Mouse (Mus musculus): ENCODE data around the gene Mterf1a. TPM values are rescaled to one million over a fixed set of nuclear protein-coding genes. Genes with fewer than 3 reads are reported as not detected.
A peak's percentile ranks its signal among the peaks of the same experiment; 100 is the strongest.
"Not testable (repeated sequence)": the region's sequence is repeated elsewhere in the genome, so short reads cannot be mapped to it uniquely, and the experiment has no call there.

Gene Mterf1a
- polyA plus RNA-seq, 1 experiment from 2014 or later, result 10.3 TPM

GRCm38 (mm10) chr5:3886862-3887261 lies 6.9 kb downstream of the Mterf1a start:
- H3K9me3 ChIP-seq (ENCODE audit: control insufficient read depth, low read length); H3K4me3 ChIP-seq (ENCODE audit: low read depth, low read length); H3K36me3 ChIP-seq (ENCODE audit: control insufficient read depth, insufficient read depth, low read length); H3K4me2 ChIP-seq (ENCODE audit: low read depth); H3K27me3 ChIP-seq (ENCODE audit: control insufficient read depth, insufficient read depth, low read length); DNase-seq (ENCODE audit: low spot score); H3K27ac ChIP-seq (ENCODE audit: low read depth, low read length); H3K4me1 ChIP-seq (ENCODE audit: control insufficient read depth, insufficient read depth, low read length); ATAC-seq (ENCODE audit: insufficient read depth, low FRiP score, low TSS enrichment); H3K9ac ChIP-seq (ENCODE audit: low read length): not testable (repeated sequence)
- 86% methylated on average over 7 of the region's 7 CpGs for WGBS

- Histone ChIP-seq H3K36me3 (ENCODE audit: control insufficient read depth, insufficient read depth, low read length) (no peaks in the 10 kb centered on the region), H3K9ac (ENCODE audit: low read length) (no peak overlapping the region), H3K4me3 (ENCODE audit: low read depth, low read length) (no peak overlapping the region), H3K27ac (ENCODE audit: low read depth, low read length) (no peak overlapping the region), H3K9me3 (ENCODE audit: control insufficient read depth, low read length) (no peaks in the 10 kb centered on the region), H3K27me3 (ENCODE audit: control insufficient read depth, insufficient read depth, low read length) (no peaks in the 10 kb centered on the region), H3K4me1 (ENCODE audit: control insufficient read depth, insufficient read depth, low read length) (no peaks in the 10 kb centered on the region), H3K4me2 (ENCODE audit: low read depth) (no peak overlapping the region)
- ATAC-seq (ENCODE audit: insufficient read depth, low FRiP score, low TSS enrichment) (no peak), DNase-seq (ENCODE audit: low spot score) (no peak)
- 83% methylated on average over 3 of the region's 3 CpGs for WGBS
These were observed 20.2 kb downstream of the Mterf1a start for GRCm38 (mm10) chr5:3873485-3873884.

- no peak overlapping the region for H3K27ac ChIP-seq (ENCODE audit: low read depth, low read length)
- DNase-seq (ENCODE audit: low spot score) (no peak), ATAC-seq (ENCODE audit: insufficient read depth, low FRiP score, low TSS enrichment) (no peak)
- H3K9me3 ChIP-seq (ENCODE audit: control insufficient read depth, low read length), result no peaks in the 10 kb centered on the region
- no peaks in the 10 kb centered on the region for H3K4me1 ChIP-seq (ENCODE audit: control insufficient read depth, insufficient read depth, low read length)
- no peak overlapping the region for H3K9ac ChIP-seq (ENCODE audit: low read length)
- H3K4me3 ChIP-seq (ENCODE audit: low read depth, low read length), result no peak overlapping the region
- no peaks in the 10 kb centered on the region for H3K27me3 ChIP-seq (ENCODE audit: control insufficient read depth, insufficient read depth, low read length)
- 20% methylated on average over 1 of the region's 1 CpGs for WGBS
- no peaks in the 10 kb centered on the region for H3K36me3 ChIP-seq (ENCODE audit: control insufficient read depth, insufficient read depth, low read length)
- H3K4me2 ChIP-seq (ENCODE audit: low read depth), result no peak overlapping the region
These were observed 21.4 kb downstream of the Mterf1a start for GRCm38 (mm10) chr5:3872348-3872747.

GRCm38 (mm10) chr5:3870161-3870560 lies 23.6 kb downstream of the Mterf1a start:
- no peak for DNase-seq (ENCODE audit: low spot score)
- no peaks in the 10 kb centered on the region for H3K36me3 ChIP-seq (ENCODE audit: control insufficient read depth, insufficient read depth, low read length)
- no peak for ATAC-seq (ENCODE audit: insufficient read depth, low FRiP score, low TSS enrichment)
- no peaks in the 10 kb centered on the region for H3K4me1 ChIP-seq (ENCODE audit: control insufficient read depth, insufficient read depth, low read length)
- H3K27me3 ChIP-seq (ENCODE audit: control insufficient read depth, insufficient read depth, low read length), result no peaks in the 10 kb centered on the region
- no peaks in the 10 kb centered on the region for H3K9me3 ChIP-seq (ENCODE audit: control insufficient read depth, low read length)
- WGBS, result 80% methylated on average over 4 of the region's 4 CpGs
- H3K4me2 ChIP-seq (ENCODE audit: low read depth), result no peak overlapping the region
- no peak overlapping the region for H3K9ac ChIP-seq (ENCODE audit: low read length)
- H3K4me3 ChIP-seq (ENCODE audit: low read depth, low read length), result no peak overlapping the region
- no peak overlapping the region for H3K27ac ChIP-seq (ENCODE audit: low read depth, low read length)

- Histone ChIP-seq H3K9ac (ENCODE audit: low read length) (peak within 1 kb of the TSS; percentile 50), H3K4me1 (ENCODE audit: control insufficient read depth, insufficient read depth, low read length) (no peaks in the 10 kb centered on the region), H3K9me3 (ENCODE audit: control insufficient read depth, low read length) (no peaks in the 10 kb centered on the region), H3K27me3 (ENCODE audit: control insufficient read depth, insufficient read depth, low read length) (no peaks in the 10 kb centered on the region), H3K4me2 (ENCODE audit: low read depth) (peak within 1 kb of the TSS; percentile 54), H3K4me3 (ENCODE audit: low read depth, low read length) (peak within 1 kb of the TSS; percentile 31), H3K36me3 (ENCODE audit: control insufficient read depth, insufficient read depth, low read length) (no peaks in the 10 kb centered on the region), H3K27ac (ENCODE audit: low read depth, low read length) (no peak within 1 kb of the TSS)
- 6% methylated on average over 24 of the region's 24 CpGs for WGBS
- ATAC-seq (ENCODE audit: insufficient read depth, low FRiP score, low TSS enrichment) (peak; percentile 31), DNase-seq (ENCODE audit: low spot score) (peak; percentile 23)
These were observed 48.7 kb downstream of the Mterf1a start, which contains the start of gene Lrrd1 for GRCm38 (mm10) chr5:3845026-3845425. Lrrd1 (plus strand) TSS chr5:3845173.

Other genes with a start within 250 kb of the Mterf1a start
- gene Tmbim7, start 242.8 kb downstream of the Mterf1a start, polyA plus RNA-seq (2014; fragmentation: Nextera tagmentation; extraction: Ambion mirVana), result not detected in 2 replicates
- 73.1 and 77.4 TPM in 2 replicates for gene Gatad1, start 236.7 kb downstream of the Mterf1a start, polyA plus RNA-seq (2014; fragmentation: Nextera tagmentation; extraction: Ambion mirVana)
- 17.3 and 17.4 TPM in 2 replicates for gene Ankib1, start 91.0 kb downstream of the Mterf1a start, polyA plus RNA-seq (2014; fragmentation: Nextera tagmentation; extraction: Ambion mirVana)
- gene Krit1, start 90.7 kb downstream of the Mterf1a start, polyA plus RNA-seq (2014; fragmentation: Nextera tagmentation; extraction: Ambion mirVana), result 61.3 and 62.8 TPM in 2 replicates
- gene Lrrd1, start 48.8 kb downstream of the Mterf1a start, polyA plus RNA-seq (2014; fragmentation: Nextera tagmentation; extraction: Ambion mirVana), result 0.20 TPM in 1 of 2 replicates, not detected in the other
- 144 and 147 TPM in 2 replicates for gene Akap9, start 34.1 kb upstream of the Mterf1a start, polyA plus RNA-seq (2014; fragmentation: Nextera tagmentation; extraction: Ambion mirVana)
- 164 TPM in 2 replicates for gene Cyp51, start 210.8 kb upstream of the Mterf1a start, polyA plus RNA-seq (2014; fragmentation: Nextera tagmentation; extraction: Ambion mirVana)